Mouse (Mus musculus) forebrain, postnatal 0 days (tissue): ENCODE measurements around the gene Gpd2. TPM values are rescaled to one million over a fixed set of nuclear protein-coding genes. Genes with fewer than 3 reads are reported as not detected.

Experiments
- ATAC-seq: fragments of 200-750 bp; cut with Nextera tagmentation; 2 replicates; pipeline ENCODE4 v1.8.0; 2017; ENCODE audit warnings: mild to moderate bottlenecking, moderate library complexity
- DNase-seq: peaks from one replicate; pipeline ENCODE4 v3.0.0-alpha.2; 2015
- H3K27ac ChIP-seq: fragments of 300-500 bp; sonication (generic); 2 replicates; pipeline ENCODE4 v1.5.1; 2014; ENCODE audit warnings: low read depth, mild to moderate bottlenecking, antibody characterized with exemption, low read length, moderate library complexity, mixed read lengths
- H3K27me3 ChIP-seq: fragments of 300-500 bp; sonication (generic); 2 replicates; pipeline ENCODE4 v1.6.1; 2014; ENCODE audit warnings: mild to moderate bottlenecking, low read length, mixed read lengths; ENCODE audit not compliant: insufficient read depth
- H3K36me3 ChIP-seq: fragments of 300-500 bp; sonication (generic); 2 replicates; pipeline ENCODE4 v1.6.1; 2014; ENCODE audit warnings: mild to moderate bottlenecking, moderate library complexity; ENCODE audit not compliant: insufficient read depth
- H3K4me1 ChIP-seq: fragments of 300-500 bp; sonication (generic); 2 replicates; pipeline ENCODE4 v1.6.1; 2014; ENCODE audit warnings: antibody characterized with exemption; ENCODE audit not compliant: insufficient read depth
- H3K4me2 ChIP-seq: fragments of 300-500 bp; sonication (generic); 2 replicates; pipeline ENCODE4 v1.6.1; 2014; ENCODE audit warnings: low read depth, mild to moderate bottlenecking, moderate library complexity
- H3K4me3 ChIP-seq: fragments of 300-500 bp; sonication (generic); 2 replicates; pipeline ENCODE4 v1.5.1; 2014; ENCODE audit warnings: low read depth, low read length, mixed read lengths
- H3K9ac ChIP-seq: fragments of 300-500 bp; sonication (generic); 2 replicates; pipeline ENCODE4 v1.6.1; 2014; ENCODE audit warnings: mild to moderate bottlenecking
- H3K9me3 ChIP-seq: fragments of 300-500 bp; sonication (generic); 2 replicates; pipeline ENCODE4 v1.6.1; 2016; ENCODE audit warnings: low read length
- CTCF ChIP-seq: sonication (generic); IDR thresholded peaks from 2 replicates; pipeline ENCODE4 v1.5.1; 2016; ENCODE audit warnings: antibody characterized with exemption, control low read depth, low read depth
- WGBS: fragments of 180-500 bp; shearing (Covaris S2); extraction: QIAGEN DNeasy Blood & Tissue Kit; methylation state at CpG from one replicate; pipeline ENCODE4 v1.1.7; 2014; 5-methylcytosine and 5-hydroxymethylcytosine counted together
- polyA plus RNA-seq: library from polyadenylated mRNA; unstranded; fragments of >200 nt; fragmentation: Nextera tagmentation; extraction: Ambion mirVana; gene quantifications from 2 replicates; pipeline ENCODE4 v1.2.1, GENCODE M21; 2015
- total RNA-seq: library from RNA; depleted of rRNA; stranded (reverse); fragments of >200 nt; gene quantifications from 2 replicates; pipeline ENCODE4 v1.2.3, GENCODE M21; 2014

The Gpd2 gene
- total and polyA plus RNA-seq, 2 experiments from 2014 or later: 46.5 to 54.1 TPM

DNA sequence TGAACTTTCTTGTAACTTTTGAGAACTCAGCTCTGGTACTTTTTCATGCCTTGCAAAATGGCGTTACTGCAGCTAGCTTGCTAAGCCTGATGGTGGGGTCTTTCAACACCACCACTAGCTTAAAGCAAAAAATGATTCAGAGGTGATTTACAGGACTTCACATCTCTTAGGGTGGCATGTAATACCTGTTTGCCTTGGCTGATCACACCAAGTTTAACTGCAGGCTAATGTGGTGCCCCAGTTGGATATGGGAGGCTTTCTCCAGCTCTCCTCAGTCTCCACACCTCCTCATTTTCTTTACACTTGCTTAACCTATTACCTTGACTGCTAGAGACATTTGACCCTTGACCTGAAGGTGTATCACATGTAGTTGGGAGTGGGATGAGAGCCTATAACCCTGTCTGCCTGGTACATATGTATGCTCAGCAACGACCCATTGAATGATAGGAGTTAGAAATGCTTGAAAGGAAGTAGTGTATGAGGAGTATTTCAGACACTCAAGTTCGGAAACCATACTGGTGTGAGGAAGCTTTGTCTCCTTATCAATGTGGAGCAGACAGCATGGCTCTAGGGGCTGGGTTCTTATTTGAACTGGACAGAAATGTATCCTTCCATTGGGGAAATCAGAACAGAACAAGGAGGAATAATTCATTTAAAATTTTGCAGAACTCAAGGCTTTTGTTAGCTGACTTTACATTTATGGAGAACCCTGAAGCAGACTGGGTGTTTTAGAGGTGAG is 14.0 kb upstream of the Gpd2 start:
- WGBS: 91% methylated on average over 3 of the region's 3 CpGs
- TF ChIP-seq CTCF: no peak
- Histone ChIP-seq H3K27ac (no peak overlapping the region), H3K36me3 (no peaks in the 10 kb centered on the region), H3K4me3 (no peak overlapping the region), H3K27me3 (no peaks in the 10 kb centered on the region), H3K4me1 (no peaks in the 10 kb centered on the region), H3K9ac (no peak overlapping the region), H3K9me3 (no peaks in the 10 kb centered on the region), H3K4me2 (no peak overlapping the region)
- ATAC-seq (no peak), DNase-seq (no peak)

DNA sequence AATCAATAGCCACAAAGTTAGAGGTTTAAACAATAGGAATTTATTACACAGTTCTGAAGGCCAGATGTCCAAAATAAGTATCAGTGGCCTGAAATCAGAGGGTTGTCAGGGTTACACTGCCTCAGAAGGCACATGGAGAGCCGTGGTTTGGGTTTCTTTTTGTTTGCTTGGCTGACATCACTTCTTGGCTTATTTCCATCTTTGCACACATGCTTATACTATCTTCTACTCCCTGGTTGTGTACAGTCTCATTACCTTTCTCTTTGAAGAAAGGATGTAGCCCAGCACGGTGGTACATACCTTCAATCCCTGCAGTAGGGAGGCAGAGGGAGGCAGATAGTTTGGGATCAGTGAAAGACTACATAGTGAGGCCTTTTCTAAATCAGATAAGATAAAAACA is 12.2 kb upstream of the Gpd2 start:
- Histone ChIP-seq H3K4me3 (no peak overlapping the region), H3K9ac (no peak overlapping the region), H3K27me3 (no peaks in the 10 kb centered on the region), H3K36me3 (no peaks in the 10 kb centered on the region), H3K27ac (no peak overlapping the region), H3K4me2 (no peak overlapping the region), H3K9me3 (no peaks in the 10 kb centered on the region), H3K4me1 (no peaks in the 10 kb centered on the region)
- 32% methylated on average over 2 of the region's 2 CpGs for WGBS
- ATAC-seq (no peak), DNase-seq (no peak)
- TF ChIP-seq CTCF: no peak

GRCm38 (mm10) chr2:57227425-57227824 is 10.0 kb upstream of the Gpd2 start:
- no peaks in the 10 kb centered on the region for H3K4me1 ChIP-seq
- no peak overlapping the region for H3K4me3 ChIP-seq
- H3K27me3 ChIP-seq: no peaks in the 10 kb centered on the region
- ATAC-seq (no peak), DNase-seq (no peak)
- no peaks in the 10 kb centered on the region for H3K36me3 ChIP-seq
- 92% methylated on average over 3 of the region's 3 CpGs for WGBS
- no peak overlapping the region for H3K9ac ChIP-seq
- no peak for TF ChIP-seq CTCF
- H3K9me3 ChIP-seq: no peaks in the 10 kb centered on the region
- H3K4me2 ChIP-seq: no peak overlapping the region
- H3K27ac ChIP-seq: no peak overlapping the region

DNA sequence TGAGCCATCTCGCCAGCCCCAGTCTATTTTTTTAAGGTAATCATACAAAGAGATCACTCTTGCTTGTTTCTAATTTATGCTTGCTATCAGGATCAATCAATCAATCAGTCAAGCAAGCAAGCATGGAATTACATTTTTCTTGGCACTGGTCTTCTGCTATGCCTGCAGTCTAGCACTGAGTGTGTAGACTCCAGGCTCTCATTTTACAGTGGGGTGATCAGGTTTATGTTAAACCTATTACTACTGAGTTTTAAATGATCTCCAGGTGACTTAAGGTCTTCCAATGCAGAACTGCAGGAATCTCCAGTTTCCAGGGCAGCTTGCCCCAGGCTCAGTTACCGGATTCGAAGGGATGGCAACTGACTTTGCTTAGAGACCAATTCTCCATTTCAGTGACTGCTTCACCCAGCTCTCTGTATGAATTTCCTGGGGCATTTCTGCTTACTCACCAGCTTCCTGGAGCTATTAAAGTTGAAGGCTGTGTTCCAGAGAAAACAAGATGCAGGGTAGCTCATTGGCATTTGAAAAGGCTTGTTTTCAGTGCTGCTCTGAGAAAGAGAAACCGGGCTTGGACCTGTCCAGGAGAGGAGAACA is 7.7 kb upstream of the Gpd2 start:
- no peaks in the 10 kb centered on the region for H3K4me1 ChIP-seq
- H3K36me3 ChIP-seq: no peaks in the 10 kb centered on the region
- no peak overlapping the region for H3K9ac ChIP-seq
- no peak for DNase-seq
- H3K27me3 ChIP-seq: no peaks in the 10 kb centered on the region
- no peak overlapping the region for H3K4me2 ChIP-seq
- 47% methylated on average over 4 of the region's 4 CpGs for WGBS
- no peak for TF ChIP-seq CTCF
- no peaks in the 10 kb centered on the region for H3K9me3 ChIP-seq
- H3K27ac ChIP-seq: no peak overlapping the region
- ATAC-seq: no peak
- H3K4me3 ChIP-seq: no peak overlapping the region

DNA sequence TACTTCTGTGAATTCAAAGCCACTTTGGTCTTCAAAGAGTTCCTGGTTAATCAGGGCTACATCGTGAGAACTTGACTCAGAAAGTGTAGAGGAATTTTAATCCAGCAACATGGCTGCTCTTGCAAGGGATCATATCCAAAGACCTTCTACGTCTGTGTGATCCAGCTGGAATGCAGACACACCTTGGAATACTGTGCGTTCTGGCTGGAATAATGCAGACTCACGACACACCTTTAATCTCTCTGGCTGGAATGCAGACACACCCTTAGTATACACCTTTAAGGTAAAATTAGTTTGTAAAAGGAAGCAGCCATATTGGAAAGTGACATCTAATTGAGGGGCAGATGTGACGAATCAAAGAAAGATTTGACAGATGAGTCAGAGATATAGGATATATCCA is 6.0 kb upstream of the Gpd2 start:
- Histone ChIP-seq H3K9me3 (no peaks in the 10 kb centered on the region), H3K4me3 (no peak overlapping the region), H3K9ac (no peak overlapping the region), H3K27me3 (no peaks in the 10 kb centered on the region), H3K36me3 (no peaks in the 10 kb centered on the region), H3K4me2 (no peak overlapping the region), H3K27ac (no peak overlapping the region), H3K4me1 (no peaks in the 10 kb centered on the region)
- ATAC-seq (no peak), DNase-seq (no peak)
- WGBS: 86% methylated on average over 5 of the region's 5 CpGs
- no peak for TF ChIP-seq CTCF

DNA sequence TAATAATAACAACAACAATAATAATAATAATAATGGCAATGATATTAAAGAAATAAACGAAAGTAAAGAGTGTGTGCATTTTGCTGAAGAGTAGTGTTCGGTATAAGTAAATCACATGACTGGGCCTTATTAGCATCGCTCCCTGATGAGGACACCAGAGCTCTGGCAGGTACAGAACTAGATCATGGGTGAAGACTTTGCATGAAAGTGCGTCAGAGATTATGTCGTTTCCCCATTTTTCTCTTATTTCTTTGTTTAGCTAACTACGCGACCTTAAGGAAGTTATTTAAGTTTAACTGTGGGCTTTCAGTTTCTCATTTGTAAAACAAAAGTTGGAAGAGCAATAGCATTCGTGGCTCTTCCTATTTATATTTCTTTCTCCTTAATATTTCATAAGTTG is 5.1 kb upstream of the Gpd2 start:
- ATAC-seq (no peak), DNase-seq (no peak)
- Histone ChIP-seq H3K4me3 (no peak overlapping the region), H3K9ac (no peak overlapping the region), H3K27ac (no peak overlapping the region), H3K4me1 (no peaks in the 10 kb centered on the region), H3K27me3 (no peaks in the 10 kb centered on the region), H3K36me3 (no peaks in the 10 kb centered on the region), H3K9me3 (no peaks in the 10 kb centered on the region), H3K4me2 (no peak overlapping the region)
- 92% methylated on average over 8 of the region's 8 CpGs for WGBS
- no peak for TF ChIP-seq CTCF

DNA sequence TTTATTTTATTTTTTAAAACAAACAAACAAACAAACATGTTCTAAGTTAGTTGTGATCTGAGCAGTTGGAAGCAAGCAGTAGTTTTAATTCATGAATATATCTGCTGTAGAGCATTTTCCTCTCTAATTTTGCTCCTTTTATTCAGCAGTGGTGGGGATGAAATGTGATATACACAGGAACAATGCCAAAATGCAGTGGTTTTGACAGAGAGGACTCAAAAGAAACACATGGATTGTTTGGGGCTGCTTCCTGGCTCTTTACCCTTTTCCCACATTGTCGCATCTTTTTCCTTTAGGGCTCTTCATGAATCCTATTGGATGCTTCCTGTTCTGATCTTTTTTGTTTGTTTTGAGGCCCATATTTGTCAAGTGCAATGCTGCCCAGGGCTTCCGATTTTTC is 1.2 kb upstream of the Gpd2 start:
- no peak for TF ChIP-seq CTCF
- Histone ChIP-seq H3K4me3 (no peak overlapping the region), H3K9me3 (no peaks in the 10 kb centered on the region), H3K27me3 (no peaks in the 10 kb centered on the region), H3K9ac (no peak overlapping the region), H3K36me3 (no peaks in the 10 kb centered on the region), H3K27ac (no peak overlapping the region), H3K4me1 (peaks cover 4% of the 10 kb centered on the region; the same call in 1 of the 2 replicates), H3K4me2 (no peak overlapping the region)
- ATAC-seq (no peak), DNase-seq (no peak)
- 85% methylated on average over 2 of the region's 2 CpGs for WGBS
